Mouse (Mus musculus): ENCODE data around the gene Tmem143.
"Not testable (repeated sequence)": the region's sequence is repeated elsewhere in the genome, so short reads cannot be mapped to it uniquely, and the experiment has no call there.

The Tmem143 gene

GRCm38 (mm10) chr7:45896517-45897257 is at the start of gene Tmem143, which contains the start of gene Syngr4:
Tmem143 (plus strand) TSS chr7:45896941.
Syngr4 (minus strand) TSS chr7:45896714.
- peak; percentile 96 to 98 for DNase-seq

- no peak for DNase-seq
Observed at GRCm38 (mm10) chr7:45848447-45849027, 48.2 kb upstream of the Tmem143 start.

- DNase-seq = no peak
Observed at GRCm38 (mm10) chr7:45850661-45851060, 46.1 kb upstream of the Tmem143 start.

- DNase-seq = no peak
Observed at GRCm38 (mm10) chr7:45853089-45853488, 43.7 kb upstream of the Tmem143 start.

GRCm38 (mm10) chr7:45856950-45857901 is 39.5 kb upstream of the Tmem143 start:
- peak; percentile 47 to 56 for DNase-seq

GRCm38 (mm10) chr7:45859008-45859407 is 37.7 kb upstream of the Tmem143 start:
- DNase-seq = no peak

- no peak for DNase-seq
Observed at GRCm38 (mm10) chr7:45862804-45863203, 33.9 kb upstream of the Tmem143 start.

GRCm38 (mm10) chr7:45864435-45864834 is 32.3 kb upstream of the Tmem143 start:
- no peak for DNase-seq

GRCm38 (mm10) chr7:45865925-45866910 is 30.5 kb upstream of the Tmem143 start:
- peak; percentile 97 to 98 for DNase-seq

GRCm38 (mm10) chr7:45867871-45868270 is 28.9 kb upstream of the Tmem143 start:
- DNase-seq = no peak

- DNase-seq = no peak
Observed at GRCm38 (mm10) chr7:45869107-45869670, 27.6 kb upstream of the Tmem143 start.

GRCm38 (mm10) chr7:45869787-45870186 is 27.0 kb upstream of the Tmem143 start:
- DNase-seq = peak; percentile 31 to 44

- DNase-seq = peak; percentile 32 to 36
Observed at GRCm38 (mm10) chr7:45870282-45871058, 26.3 kb upstream of the Tmem143 start.

GRCm38 (mm10) chr7:45872624-45873023 is 24.1 kb upstream of the Tmem143 start, which contains the start of gene Kdelr1:
Kdelr1 (plus strand) TSS chr7:45872772.
- DNase-seq = peak; percentile 93 to 94

- DNase-seq = peak; percentile 70 to 81
Observed at GRCm38 (mm10) chr7:45873061-45873947, 23.4 kb upstream of the Tmem143 start.

GRCm38 (mm10) chr7:45876895-45877294 is 19.8 kb upstream of the Tmem143 start:
- no peak for DNase-seq

- not testable (repeated sequence) for DNase-seq
Observed at GRCm38 (mm10) chr7:45878278-45878677, 18.5 kb upstream of the Tmem143 start, which contains the start of gene Grin2d. Grin2d (minus strand) TSS chr7:45878378.

- no peak for DNase-seq
Observed at GRCm38 (mm10) chr7:45880531-45880930, 16.2 kb upstream of the Tmem143 start.

GRCm38 (mm10) chr7:45881011-45881410 is 15.7 kb upstream of the Tmem143 start:
- DNase-seq = no peak
